Mouse (Mus musculus): ENCODE measurements around the gene Gm10306. TPM values are rescaled to one million over a fixed set of nuclear protein-coding genes. Genes with fewer than 3 reads are reported as not detected.
A peak's percentile ranks its signal among the peaks of the same experiment; 100 is the strongest.

Gene Gm10306
- not detected in 2 replicates for polyA plus RNA-seq (2014; fragmentation: Nextera tagmentation; extraction: Ambion mirVana)

DNA sequence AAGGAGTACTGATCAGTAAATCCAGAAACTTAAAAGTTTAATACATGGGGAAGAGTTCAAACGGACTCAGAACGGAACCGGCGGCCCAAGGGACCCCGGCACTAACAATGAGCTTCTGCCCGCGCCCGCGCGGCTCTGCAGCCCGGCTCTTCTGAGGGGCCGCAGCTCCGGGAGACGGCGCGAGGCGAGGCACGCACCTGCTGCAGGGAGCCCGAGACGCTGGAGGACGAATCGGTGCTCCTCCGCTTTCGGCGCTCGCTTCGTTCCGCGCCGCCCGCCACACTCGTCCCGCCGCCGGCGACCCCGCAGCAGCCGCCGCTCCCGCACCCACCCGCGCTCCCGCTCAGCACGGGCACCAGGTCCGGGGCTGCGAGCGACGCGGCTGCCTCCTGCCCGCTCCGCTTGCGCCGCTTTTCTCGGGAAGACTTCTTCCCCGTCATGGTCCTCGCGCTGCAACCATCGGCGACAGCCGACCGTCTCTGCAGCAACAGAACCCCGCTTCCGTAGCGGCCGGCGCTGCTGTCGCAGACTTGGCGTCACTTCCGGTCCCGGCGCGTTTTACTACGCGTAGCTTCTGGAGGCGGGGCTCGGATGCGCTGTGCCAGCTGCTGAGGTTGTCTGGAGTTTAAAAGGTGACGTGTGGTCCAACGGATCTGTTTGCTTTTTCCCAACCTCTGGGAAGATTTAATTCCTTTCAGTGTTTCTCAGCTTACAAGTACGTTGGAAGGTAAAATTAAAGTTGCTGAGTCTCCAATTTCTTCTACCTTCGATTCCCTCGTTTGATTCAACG, at the start of gene Gm10306, which contains the start of gene Caap1:
Gm10306 (plus strand) TSS at position 282 of the 790 bp plus-strand sequence.
Caap1 (minus strand) TSS at position 532 of the 790 bp plus-strand sequence.
- WGBS: 2% methylated on average over 73 of the region's 83 CpGs
- Histone ChIP-seq H3K4me3 (ENCODE audit: low read depth, low read length) (peak within 1 kb of the TSS; percentile 90), H3K9ac (ENCODE audit: low read length) (peak within 1 kb of the TSS; percentile 90), H3K36me3 (ENCODE audit: control insufficient read depth, insufficient read depth, low read length) (no peaks in the 10 kb centered on the region), H3K9me3 (ENCODE audit: control insufficient read depth, low read length) (no peaks in the 10 kb centered on the region), H3K27ac (ENCODE audit: low read depth) (peak within 1 kb of the TSS; percentile 82), H3K4me1 (replicated peaks; ENCODE audit: control insufficient read depth, insufficient read depth, low read length) (peaks cover 10% of the 10 kb centered on the region), H3K27me3 (replicated peaks; ENCODE audit: control insufficient read depth, insufficient read depth, low read length) (no peaks in the 10 kb centered on the region), H3K4me2 (ENCODE audit: low read length) (peak within 1 kb of the TSS; percentile 75)
- DNase-seq (ENCODE audit: low spot score): peak; percentile 100
- ATAC-seq (replicated peaks; ENCODE audit: low FRiP score, low TSS enrichment, low read depth): peak; percentile 97

DNA sequence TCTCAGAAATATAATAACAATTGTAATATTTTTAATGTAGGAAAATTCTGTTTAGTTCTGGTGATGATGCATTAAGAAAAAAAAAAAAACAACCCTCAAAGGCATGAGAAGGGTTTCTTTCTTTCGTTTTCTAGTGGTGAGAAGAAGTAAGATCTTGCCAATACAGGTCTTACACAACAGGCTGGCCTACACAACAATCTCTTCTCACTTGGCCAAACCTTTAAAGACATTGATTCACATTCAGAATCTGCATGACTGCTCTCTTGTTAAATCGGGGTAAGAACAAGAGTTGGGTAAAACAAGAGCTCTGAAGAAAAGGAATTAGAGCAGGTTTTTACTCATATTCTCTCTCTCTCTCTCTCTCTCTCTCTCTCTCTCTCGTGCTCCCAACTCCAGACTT, 41.0 kb upstream of the Gm10306 start:
- no peaks in the 10 kb centered on the region for H3K27me3 ChIP-seq (replicated peaks; ENCODE audit: control insufficient read depth, insufficient read depth, low read length)
- H3K4me2 ChIP-seq (ENCODE audit: low read length): no peak overlapping the region
- DNase-seq (ENCODE audit: low spot score) (no peak), ATAC-seq (replicated peaks; ENCODE audit: low FRiP score, low TSS enrichment, low read depth) (no peak)
- WGBS: 92% methylated on average over 3 of the region's 3 CpGs
- no peak overlapping the region for H3K4me3 ChIP-seq (ENCODE audit: low read depth, low read length)
- H3K4me1 ChIP-seq (replicated peaks; ENCODE audit: control insufficient read depth, insufficient read depth, low read length): no peaks in the 10 kb centered on the region
- no peak overlapping the region for H3K9ac ChIP-seq (ENCODE audit: low read length)
- no peak overlapping the region for H3K27ac ChIP-seq (ENCODE audit: low read depth)
- H3K36me3 ChIP-seq (ENCODE audit: control insufficient read depth, insufficient read depth, low read length): peaks cover 12% of the 10 kb centered on the region
- H3K9me3 ChIP-seq (ENCODE audit: control insufficient read depth, low read length): no peaks in the 10 kb centered on the region

DNA sequence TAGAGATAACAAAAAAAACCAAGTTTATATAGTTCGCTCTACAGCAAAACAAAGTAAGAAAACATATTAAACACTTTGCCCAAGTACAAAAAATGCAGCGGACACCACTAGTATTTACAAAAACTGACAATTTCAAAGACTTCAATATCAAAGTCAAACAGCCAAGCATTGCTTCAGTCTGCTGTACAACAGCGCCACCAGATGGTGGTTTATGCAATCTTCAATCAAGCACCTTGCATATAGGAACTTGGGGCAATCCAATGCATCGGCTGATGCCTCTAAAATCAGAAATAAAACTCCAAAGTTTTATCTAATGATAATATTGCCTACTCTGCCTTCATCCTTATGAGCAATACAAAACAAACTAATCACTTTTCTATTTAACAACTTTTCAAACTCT, 38.7 kb upstream of the Gm10306 start:
- Histone ChIP-seq H3K4me1 (replicated peaks; ENCODE audit: control insufficient read depth, insufficient read depth, low read length) (no peaks in the 10 kb centered on the region), H3K27ac (ENCODE audit: low read depth) (no peak overlapping the region), H3K27me3 (replicated peaks; ENCODE audit: control insufficient read depth, insufficient read depth, low read length) (no peaks in the 10 kb centered on the region), H3K4me2 (ENCODE audit: low read length) (no peak overlapping the region), H3K9me3 (ENCODE audit: control insufficient read depth, low read length) (no peaks in the 10 kb centered on the region), H3K36me3 (ENCODE audit: control insufficient read depth, insufficient read depth, low read length) (0 out of 2 replicates have a peak, but pooled peaks cover 4% of the 10 kb centered on the region), H3K4me3 (ENCODE audit: low read depth, low read length) (no peak overlapping the region), H3K9ac (ENCODE audit: low read length) (no peak overlapping the region)
- DNase-seq (ENCODE audit: low spot score) (no peak), ATAC-seq (replicated peaks; ENCODE audit: low FRiP score, low TSS enrichment, low read depth) (no peak)
- 67% methylated on average over 4 of the region's 4 CpGs for WGBS

DNA sequence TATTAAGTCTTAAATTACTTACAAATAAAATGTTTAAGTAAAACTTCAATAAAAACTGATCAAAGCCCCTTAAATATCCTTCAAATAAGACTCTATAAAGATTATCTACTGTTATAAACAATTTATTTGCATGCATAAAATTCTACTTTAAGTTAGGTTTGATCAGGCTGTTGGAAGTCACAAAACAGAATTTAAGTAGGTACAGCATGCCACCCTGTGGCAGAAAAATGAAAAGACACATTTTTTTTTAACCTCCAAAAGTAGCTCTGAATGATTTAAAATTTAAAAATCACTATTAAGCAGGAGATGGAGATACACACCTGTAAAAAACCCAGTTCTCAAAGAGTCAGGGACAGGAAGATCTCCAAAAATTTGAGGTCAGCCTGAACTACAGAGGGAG, 33.0 kb upstream of the Gm10306 start:
- Histone ChIP-seq H3K27ac (ENCODE audit: low read depth) (no peak overlapping the region), H3K9me3 (ENCODE audit: control insufficient read depth, low read length) (no peaks in the 10 kb centered on the region), H3K4me1 (replicated peaks; ENCODE audit: control insufficient read depth, insufficient read depth, low read length) (no peaks in the 10 kb centered on the region), H3K4me3 (ENCODE audit: low read depth, low read length) (no peak overlapping the region), H3K4me2 (ENCODE audit: low read length) (no peak overlapping the region), H3K36me3 (ENCODE audit: control insufficient read depth, insufficient read depth, low read length) (0 out of 2 replicates have a peak, but pooled peaks cover 4% of the 10 kb centered on the region), H3K9ac (ENCODE audit: low read length) (no peak overlapping the region), H3K27me3 (replicated peaks; ENCODE audit: control insufficient read depth, insufficient read depth, low read length) (no peaks in the 10 kb centered on the region)
- ATAC-seq (replicated peaks; ENCODE audit: low FRiP score, low TSS enrichment, low read depth) (no peak), DNase-seq (ENCODE audit: low spot score) (no peak)

DNA sequence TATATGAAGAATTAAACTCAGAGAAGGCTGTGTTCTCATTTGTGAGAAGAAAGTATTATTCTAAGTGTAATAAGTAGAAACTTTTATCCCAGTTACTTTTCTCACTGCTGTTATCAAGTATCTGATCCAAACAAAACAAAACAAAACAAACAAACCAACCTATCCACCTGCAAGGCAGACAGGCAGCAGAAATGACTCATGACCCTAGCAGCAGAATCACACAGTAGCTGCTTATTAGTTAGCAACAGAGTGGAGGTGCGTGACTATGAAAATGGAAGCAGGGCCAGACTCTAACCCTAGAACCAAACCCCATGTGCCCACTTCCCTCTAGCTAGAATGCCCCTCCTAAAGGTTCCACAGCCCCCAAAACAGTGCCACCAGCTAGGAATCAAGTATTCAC, 26.9 kb upstream of the Gm10306 start:
- Histone ChIP-seq H3K27ac (ENCODE audit: low read depth) (no peak overlapping the region), H3K4me1 (replicated peaks; ENCODE audit: control insufficient read depth, insufficient read depth, low read length) (no peaks in the 10 kb centered on the region), H3K4me3 (ENCODE audit: low read depth, low read length) (no peak overlapping the region), H3K36me3 (ENCODE audit: control insufficient read depth, insufficient read depth, low read length) (no peaks in the 10 kb centered on the region), H3K9me3 (ENCODE audit: control insufficient read depth, low read length) (no peaks in the 10 kb centered on the region), H3K27me3 (replicated peaks; ENCODE audit: control insufficient read depth, insufficient read depth, low read length) (no peaks in the 10 kb centered on the region), H3K4me2 (ENCODE audit: low read length) (no peak overlapping the region), H3K9ac (ENCODE audit: low read length) (no peak overlapping the region)
- DNase-seq (ENCODE audit: low spot score) (no peak), ATAC-seq (replicated peaks; ENCODE audit: low FRiP score, low TSS enrichment, low read depth) (no peak)
- 86% methylated on average over 1 of the region's 1 CpGs for WGBS

DNA sequence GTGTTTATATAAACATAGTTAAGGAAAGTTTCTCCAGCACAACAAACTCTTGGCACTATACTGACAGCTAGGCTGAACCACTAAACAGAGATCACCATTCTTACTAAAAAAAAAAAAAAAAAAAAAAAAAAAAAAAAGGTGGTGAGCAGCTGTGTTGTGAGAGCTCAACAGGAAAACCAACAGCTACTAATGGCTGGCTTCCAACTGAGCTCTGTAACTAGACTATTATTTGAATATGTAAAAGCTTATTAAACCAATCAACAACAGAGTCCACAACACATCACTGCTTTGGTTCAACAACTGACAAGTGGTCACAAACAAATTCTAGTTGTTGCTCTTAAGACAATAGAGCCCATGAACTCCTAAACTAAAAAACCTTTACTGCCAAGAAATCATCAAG, 23.1 kb upstream of the Gm10306 start:
- DNase-seq (ENCODE audit: low spot score) (no peak), ATAC-seq (replicated peaks; ENCODE audit: low FRiP score, low TSS enrichment, low read depth) (no peak)
- Histone ChIP-seq H3K27ac (ENCODE audit: low read depth) (no peak overlapping the region), H3K4me2 (ENCODE audit: low read length) (no peak overlapping the region), H3K27me3 (replicated peaks; ENCODE audit: control insufficient read depth, insufficient read depth, low read length) (no peaks in the 10 kb centered on the region), H3K4me3 (ENCODE audit: low read depth, low read length) (no peak overlapping the region), H3K9me3 (ENCODE audit: control insufficient read depth, low read length) (no peaks in the 10 kb centered on the region), H3K36me3 (ENCODE audit: control insufficient read depth, insufficient read depth, low read length) (peaks cover 9% of the 10 kb centered on the region; the same call in 1 of the 2 replicates), H3K9ac (ENCODE audit: low read length) (no peak overlapping the region), H3K4me1 (replicated peaks; ENCODE audit: control insufficient read depth, insufficient read depth, low read length) (no peaks in the 10 kb centered on the region)

DNA sequence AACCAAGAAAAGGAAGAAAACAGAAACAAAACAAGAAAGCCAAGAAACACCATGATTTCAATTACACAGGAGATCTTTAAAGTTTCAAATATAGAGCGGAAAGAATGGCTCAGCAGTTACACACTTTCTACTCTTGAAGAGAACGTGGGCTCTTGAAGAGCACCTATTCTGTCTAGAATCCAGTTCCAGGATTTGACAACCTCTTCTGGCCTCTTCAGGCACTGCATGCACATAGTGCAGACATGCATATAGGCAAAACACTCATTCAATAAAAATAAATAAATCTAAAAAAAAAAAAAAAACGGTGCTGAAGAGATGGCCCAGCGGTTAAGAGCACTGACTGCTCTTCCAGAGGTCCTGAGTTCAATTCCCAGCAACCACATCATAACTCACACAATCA, 13.3 kb upstream of the Gm10306 start:
- DNase-seq (ENCODE audit: low spot score): no peak
- Histone ChIP-seq H3K9me3 (ENCODE audit: control insufficient read depth, low read length) (no peaks in the 10 kb centered on the region), H3K27me3 (replicated peaks; ENCODE audit: control insufficient read depth, insufficient read depth, low read length) (no peaks in the 10 kb centered on the region), H3K36me3 (ENCODE audit: control insufficient read depth, insufficient read depth, low read length) (peaks cover 51% of the 10 kb centered on the region), H3K9ac (ENCODE audit: low read length) (no peak overlapping the region), H3K4me2 (ENCODE audit: low read length) (no peak overlapping the region), H3K27ac (ENCODE audit: low read depth) (no peak overlapping the region), H3K4me3 (ENCODE audit: low read depth, low read length) (no peak overlapping the region), H3K4me1 (replicated peaks; ENCODE audit: control insufficient read depth, insufficient read depth, low read length) (no peaks in the 10 kb centered on the region)
- ATAC-seq (replicated peaks; ENCODE audit: low FRiP score, low TSS enrichment, low read depth): no peak
- WGBS: 94% methylated on average over 4 of the region's 4 CpGs

DNA sequence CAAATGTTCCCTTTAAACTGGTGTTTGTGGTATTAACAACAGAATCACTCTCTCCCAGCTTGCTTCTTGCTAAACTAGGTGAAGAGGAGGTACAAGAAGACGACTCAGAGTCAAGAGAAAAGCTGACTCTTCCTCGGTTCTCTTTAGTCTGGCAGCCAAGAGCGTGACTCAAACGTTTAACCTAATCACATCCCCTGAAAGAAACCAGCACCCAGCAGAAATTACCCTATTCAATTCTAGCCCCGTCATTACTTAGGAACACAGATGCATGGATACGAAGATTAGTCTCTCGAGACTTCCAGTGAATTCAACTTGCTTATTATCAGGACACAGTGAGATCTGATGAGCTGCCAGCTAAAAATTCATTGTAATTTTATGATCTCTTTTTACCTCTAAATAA, 12.0 kb upstream of the Gm10306 start:
- Histone ChIP-seq H3K27me3 (replicated peaks; ENCODE audit: control insufficient read depth, insufficient read depth, low read length) (no peaks in the 10 kb centered on the region), H3K36me3 (ENCODE audit: control insufficient read depth, insufficient read depth, low read length) (peaks cover 56% of the 10 kb centered on the region), H3K4me3 (ENCODE audit: low read depth, low read length) (no peak overlapping the region), H3K9ac (ENCODE audit: low read length) (no peak overlapping the region), H3K27ac (ENCODE audit: low read depth) (no peak overlapping the region), H3K4me1 (replicated peaks; ENCODE audit: control insufficient read depth, insufficient read depth, low read length) (no peaks in the 10 kb centered on the region), H3K9me3 (ENCODE audit: control insufficient read depth, low read length) (no peaks in the 10 kb centered on the region), H3K4me2 (ENCODE audit: low read length) (no peak overlapping the region)
- WGBS: 81% methylated on average over 7 of the region's 7 CpGs
- ATAC-seq (replicated peaks; ENCODE audit: low FRiP score, low TSS enrichment, low read depth): no peak
- no peak for DNase-seq (ENCODE audit: low spot score)

DNA sequence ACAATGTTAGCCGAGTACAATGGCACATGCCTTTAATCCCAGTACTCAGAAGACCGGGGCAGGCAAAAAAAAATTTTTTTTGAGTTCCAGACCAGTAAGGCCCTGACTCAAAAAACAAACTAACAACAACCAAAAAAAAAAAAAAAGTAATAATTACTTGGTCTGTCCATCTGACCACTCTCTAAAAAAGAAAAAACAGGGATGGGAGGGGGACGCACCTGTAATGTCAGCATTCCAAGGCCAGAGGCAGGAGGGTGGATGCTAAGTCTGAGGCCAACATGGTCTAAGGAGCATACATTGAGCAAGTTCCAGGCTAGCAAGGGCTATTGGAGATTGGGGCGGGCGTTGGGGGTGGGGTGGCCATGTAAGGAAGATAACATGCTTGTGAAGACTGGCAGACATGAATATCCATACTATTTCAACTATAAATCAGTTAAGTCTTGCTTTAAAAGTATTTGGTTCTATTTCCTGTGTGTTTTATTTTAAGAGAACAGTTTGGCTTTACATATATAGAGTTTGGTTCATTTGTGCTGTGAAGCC, 1.3 kb upstream of the Gm10306 start:
- H3K9ac ChIP-seq (ENCODE audit: low read length): no peak overlapping the region
- no peaks in the 10 kb centered on the region for H3K9me3 ChIP-seq (ENCODE audit: control insufficient read depth, low read length)
- ATAC-seq (replicated peaks; ENCODE audit: low FRiP score, low TSS enrichment, low read depth) (no peak), DNase-seq (ENCODE audit: low spot score) (no peak)
- peaks cover 10% of the 10 kb centered on the region for H3K4me1 ChIP-seq (replicated peaks; ENCODE audit: control insufficient read depth, insufficient read depth, low read length)
- 0 out of 2 replicates have a peak, but pooled peaks cover 3% of the 10 kb centered on the region for H3K36me3 ChIP-seq (ENCODE audit: control insufficient read depth, insufficient read depth, low read length)
- H3K4me2 ChIP-seq (ENCODE audit: low read length): peak overlapping the region; percentile 75
- no peaks in the 10 kb centered on the region for H3K27me3 ChIP-seq (replicated peaks; ENCODE audit: control insufficient read depth, insufficient read depth, low read length)
- WGBS: 93% methylated on average over 5 of the region's 5 CpGs
- no peak overlapping the region for H3K27ac ChIP-seq (ENCODE audit: low read depth)
- H3K4me3 ChIP-seq (ENCODE audit: low read depth, low read length): no peak overlapping the region

Data from intestine, embryonic 14.5 days (tissue).